Mouse (Mus musculus): Measurements from ENCODE around the gene Car14. TPM values are rescaled to one million over a fixed set of nuclear protein-coding genes. Genes with fewer than 3 reads are reported as not detected.
A peak's percentile ranks its signal among the peaks of the same experiment; 100 is the strongest.

The Car14 gene
- polyA plus RNA-seq, 1 experiment from 2014 or later, result 2.4 TPM

DNA sequence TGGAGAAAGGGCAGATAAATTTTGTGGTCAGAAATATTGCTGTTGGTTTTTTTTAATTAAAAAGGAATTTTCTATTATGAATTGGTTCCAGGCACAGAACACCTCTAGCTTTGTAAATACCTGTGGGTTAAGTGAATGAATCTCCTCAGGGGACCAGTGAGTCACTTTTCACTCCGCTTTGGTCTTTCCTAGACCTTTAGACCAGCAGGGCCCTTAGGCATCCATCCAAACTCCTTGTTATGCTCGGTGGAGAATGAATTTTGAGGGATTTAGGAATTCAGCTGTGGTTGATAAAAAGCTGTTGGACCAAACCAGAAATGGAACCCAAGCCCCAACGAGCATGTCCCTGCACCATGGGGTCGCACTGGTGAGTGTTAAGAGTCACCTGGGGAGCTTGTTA, 3.1 kb upstream of the Car14 start:
- Histone ChIP-seq H3K27me3 (ENCODE audit: control insufficient read depth, insufficient read depth, low read length) (no peaks in the 10 kb centered on the region), H3K27ac (ENCODE audit: low read length) (no peak overlapping the region), H3K4me1 (ENCODE audit: control insufficient read depth, insufficient read depth, low read length) (peaks cover 17% of the 10 kb centered on the region), H3K9me3 (replicated peaks; ENCODE audit: control insufficient read depth, low read length) (no peaks in the 10 kb centered on the region), H3K9ac (ENCODE audit: low read length) (no peak overlapping the region), H3K4me2 (ENCODE audit: low read depth, low read length) (no peak overlapping the region), H3K4me3 (replicated peaks; ENCODE audit: low read length) (no peak overlapping the region), H3K36me3 (ENCODE audit: control insufficient read depth, insufficient read depth, low read length) (no peaks in the 10 kb centered on the region)
- no peak for ATAC-seq (ENCODE audit: insufficient read depth, low FRiP score)
- WGBS, result 43% methylated on average over 4 of the region's 4 CpGs

DNA sequence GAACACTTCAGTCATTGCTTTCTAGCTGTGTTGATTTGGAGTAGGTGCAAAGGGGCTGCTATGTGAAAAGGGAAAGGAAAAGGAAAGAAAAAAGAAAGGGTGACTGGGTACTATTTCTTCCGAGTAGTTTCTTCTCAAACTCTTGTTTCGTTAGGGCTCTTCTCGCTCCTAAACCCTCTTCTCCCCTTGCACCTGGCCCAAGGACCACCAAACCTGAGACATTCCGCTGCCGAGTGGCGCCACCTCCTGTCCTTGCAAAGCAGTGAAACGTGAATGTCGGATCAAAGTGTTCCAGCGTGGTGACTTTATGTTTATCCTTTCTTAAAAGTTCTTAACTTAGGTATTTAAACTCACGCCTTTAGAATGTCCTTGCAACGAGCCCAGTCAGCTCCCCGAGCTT, 2.4 kb upstream of the Car14 start:
- Histone ChIP-seq H3K4me1 (ENCODE audit: control insufficient read depth, insufficient read depth, low read length) (peaks cover 17% of the 10 kb centered on the region), H3K9me3 (replicated peaks; ENCODE audit: control insufficient read depth, low read length) (no peaks in the 10 kb centered on the region), H3K36me3 (ENCODE audit: control insufficient read depth, insufficient read depth, low read length) (no peaks in the 10 kb centered on the region), H3K4me2 (ENCODE audit: low read depth, low read length) (peak overlapping the region; percentile 61), H3K9ac (ENCODE audit: low read length) (no peak overlapping the region), H3K27me3 (ENCODE audit: control insufficient read depth, insufficient read depth, low read length) (no peaks in the 10 kb centered on the region), H3K4me3 (replicated peaks; ENCODE audit: low read length) (peak overlapping the region; percentile 24), H3K27ac (ENCODE audit: low read length) (no peak overlapping the region)
- WGBS, result under 1% methylated on average over 12 of the region's 12 CpGs
- no peak for ATAC-seq (ENCODE audit: insufficient read depth, low FRiP score)

DNA sequence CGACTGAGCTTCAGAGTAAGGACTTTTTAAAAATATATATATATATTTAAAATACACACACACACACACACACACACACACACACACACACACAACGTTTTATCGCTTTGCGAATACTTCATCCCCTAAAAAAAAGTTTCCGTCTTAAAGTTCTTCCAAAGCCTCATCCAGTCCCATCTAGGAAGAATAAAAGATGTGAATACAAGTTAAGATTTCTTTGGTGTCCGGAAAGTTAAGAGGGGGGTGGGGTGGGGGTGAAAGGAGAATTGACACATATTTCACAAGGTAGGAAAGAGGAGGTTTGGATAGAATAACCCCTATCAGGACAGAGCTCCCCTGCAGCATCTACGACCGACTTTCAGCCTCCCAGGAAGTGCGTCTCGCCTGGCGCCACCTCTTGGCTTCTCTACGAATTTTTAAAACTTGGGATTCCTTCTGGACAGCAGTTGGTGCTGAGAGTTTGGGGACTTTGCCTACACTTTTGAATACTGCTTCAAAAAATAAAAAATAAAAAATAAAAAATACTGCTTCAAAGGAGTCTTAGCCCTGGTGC, 1.5 kb upstream of the Car14 start:
- Histone ChIP-seq H3K4me3 (replicated peaks; ENCODE audit: low read length) (peak overlapping the region; percentile 39), H3K4me1 (ENCODE audit: control insufficient read depth, insufficient read depth, low read length) (peaks cover 17% of the 10 kb centered on the region), H3K9ac (ENCODE audit: low read length) (no peak overlapping the region), H3K9me3 (replicated peaks; ENCODE audit: control insufficient read depth, low read length) (no peaks in the 10 kb centered on the region), H3K27me3 (ENCODE audit: control insufficient read depth, insufficient read depth, low read length) (no peaks in the 10 kb centered on the region), H3K4me2 (ENCODE audit: low read depth, low read length) (peak overlapping the region; percentile 61), H3K36me3 (ENCODE audit: control insufficient read depth, insufficient read depth, low read length) (no peaks in the 10 kb centered on the region), H3K27ac (ENCODE audit: low read length) (no peak overlapping the region)
- ATAC-seq (ENCODE audit: insufficient read depth, low FRiP score), result 0 out of 2 replicates have a peak, but pooled peaks have one; percentile 35
- WGBS, result 1% methylated on average over 12 of the region's 12 CpGs

DNA sequence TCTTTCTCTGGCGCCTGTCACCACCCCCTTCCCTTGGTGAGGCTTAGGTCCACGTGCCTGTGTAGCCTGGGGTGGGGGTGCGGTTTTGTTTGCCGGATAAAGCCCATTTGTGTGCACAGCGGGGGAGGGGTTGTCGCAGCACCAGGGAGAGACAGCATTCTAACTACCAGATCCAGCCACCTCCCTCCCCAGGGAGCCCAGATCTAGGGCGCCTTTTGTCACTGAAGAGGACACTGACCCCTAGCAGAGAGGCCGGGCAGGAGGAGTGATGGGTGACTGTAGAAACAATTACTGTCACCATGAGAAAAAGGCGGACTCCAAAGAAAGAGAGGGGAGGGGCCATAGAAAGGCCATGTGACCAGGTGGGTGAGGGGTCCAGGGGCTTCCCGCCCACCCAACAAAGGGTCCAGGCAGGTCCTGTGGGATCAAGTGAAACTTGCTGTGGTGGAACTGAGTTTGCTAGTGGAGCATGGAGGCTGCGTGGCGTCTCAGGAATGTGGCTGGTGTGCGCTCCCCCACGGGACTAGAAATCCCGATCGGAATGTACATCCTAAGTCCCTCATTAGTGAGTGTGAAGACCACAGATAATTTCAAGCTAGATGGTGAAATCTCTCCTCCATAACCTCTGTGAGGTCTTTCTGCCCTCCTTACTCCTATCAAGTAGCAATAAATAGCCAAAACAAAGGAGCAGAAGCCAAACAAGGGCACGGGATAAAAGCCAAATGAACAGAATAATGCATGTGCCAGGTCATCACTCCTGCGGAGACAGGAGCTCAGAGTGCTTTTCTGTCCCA, 852 bp upstream of the Car14 start:
- 1% methylated on average over 18 of the region's 18 CpGs for WGBS
- no peaks in the 10 kb centered on the region for H3K9me3 ChIP-seq (replicated peaks; ENCODE audit: control insufficient read depth, low read length)
- H3K4me2 ChIP-seq (ENCODE audit: low read depth, low read length), result peak overlapping the region; percentile 61
- peak overlapping the region; percentile 39 for H3K4me3 ChIP-seq (replicated peaks; ENCODE audit: low read length)
- H3K27ac ChIP-seq (ENCODE audit: low read length), result no peak overlapping the region
- no peak; the same call in 1 of the 2 replicates for ATAC-seq (ENCODE audit: insufficient read depth, low FRiP score)
- H3K4me1 ChIP-seq (ENCODE audit: control insufficient read depth, insufficient read depth, low read length), result peaks cover 17% of the 10 kb centered on the region
- no peaks in the 10 kb centered on the region for H3K27me3 ChIP-seq (ENCODE audit: control insufficient read depth, insufficient read depth, low read length)
- peak overlapping the region; percentile 50 for H3K9ac ChIP-seq (ENCODE audit: low read length)
- H3K36me3 ChIP-seq (ENCODE audit: control insufficient read depth, insufficient read depth, low read length), result no peaks in the 10 kb centered on the region

DNA sequence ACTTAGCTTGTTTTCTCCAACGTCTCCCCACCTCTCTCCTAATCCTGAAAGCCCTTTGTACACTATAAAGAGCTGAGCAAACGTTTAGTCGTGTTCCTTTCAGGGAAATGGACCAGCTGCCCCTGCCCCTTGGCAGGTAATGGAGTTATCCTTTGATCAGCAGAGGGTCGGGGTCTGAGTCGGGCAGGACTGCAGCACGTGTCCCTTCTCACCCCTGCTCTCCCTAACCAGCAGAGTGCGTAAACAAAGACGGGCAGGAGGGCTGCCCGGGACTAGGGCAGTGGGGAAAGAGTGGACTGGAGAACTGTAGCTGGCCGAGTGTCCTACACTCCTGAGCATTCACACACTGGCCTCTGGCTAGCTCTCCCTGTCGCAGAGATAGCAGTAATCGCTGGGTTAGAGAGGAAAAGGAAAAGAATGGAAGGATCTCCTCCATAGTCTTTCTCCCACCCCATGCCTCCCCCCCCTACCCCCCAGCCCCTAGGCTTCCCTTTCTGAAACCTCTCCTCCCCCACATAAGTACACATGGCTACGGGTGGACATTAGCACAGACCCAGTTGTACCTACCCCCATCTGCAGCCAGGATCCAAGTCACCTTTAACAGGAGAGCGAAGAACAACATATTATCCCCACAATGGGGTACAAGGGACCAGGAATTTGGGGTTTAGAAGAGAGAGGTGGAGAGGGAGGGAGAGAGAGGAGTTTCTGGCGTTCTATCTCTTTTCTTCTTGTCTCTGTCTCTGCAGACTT, 563 bp downstream of the Car14 start:
- 0 out of 2 replicates have a peak, but pooled peaks have one; percentile 23 for ATAC-seq (ENCODE audit: insufficient read depth, low FRiP score)
- Histone ChIP-seq H3K27ac (ENCODE audit: low read length) (no peak overlapping the region), H3K36me3 (ENCODE audit: control insufficient read depth, insufficient read depth, low read length) (no peaks in the 10 kb centered on the region), H3K27me3 (ENCODE audit: control insufficient read depth, insufficient read depth, low read length) (no peaks in the 10 kb centered on the region), H3K9ac (ENCODE audit: low read length) (0 out of 2 replicates have a peak overlapping the region, but pooled peaks have one; percentile 41), H3K4me2 (ENCODE audit: low read depth, low read length) (peak overlapping the region; percentile 61), H3K4me1 (ENCODE audit: control insufficient read depth, insufficient read depth, low read length) (peaks cover 17% of the 10 kb centered on the region), H3K4me3 (replicated peaks; ENCODE audit: low read length) (no peak overlapping the region; the same call in 1 of the 2 replicates), H3K9me3 (replicated peaks; ENCODE audit: control insufficient read depth, low read length) (no peaks in the 10 kb centered on the region)
- 6% methylated on average over 15 of the region's 15 CpGs for WGBS

DNA sequence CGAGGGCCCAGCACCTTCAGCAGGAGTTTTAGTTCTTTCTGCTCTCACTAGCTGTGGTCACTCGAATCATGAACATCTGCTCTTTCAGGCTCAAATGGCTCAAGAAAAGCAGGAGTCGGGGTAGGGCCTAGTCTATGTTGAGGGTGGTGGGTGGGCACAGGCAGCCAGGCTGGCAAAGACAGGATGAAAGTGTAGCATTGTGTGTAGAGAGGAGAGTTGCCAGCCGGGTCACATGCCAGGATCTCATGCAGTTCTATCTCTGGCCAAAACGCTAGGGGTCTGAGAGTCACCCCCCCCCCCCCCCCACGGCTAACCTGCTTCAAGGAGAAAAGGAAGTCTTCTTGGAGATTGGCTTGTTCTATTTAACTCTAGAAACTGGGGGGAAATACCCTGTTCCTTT, 1.8 kb downstream of the Car14 start:
- Histone ChIP-seq H3K27me3 (ENCODE audit: control insufficient read depth, insufficient read depth, low read length) (no peaks in the 10 kb centered on the region), H3K9me3 (replicated peaks; ENCODE audit: control insufficient read depth, low read length) (no peaks in the 10 kb centered on the region), H3K9ac (ENCODE audit: low read length) (no peak overlapping the region), H3K4me1 (ENCODE audit: control insufficient read depth, insufficient read depth, low read length) (peaks cover 17% of the 10 kb centered on the region), H3K36me3 (ENCODE audit: control insufficient read depth, insufficient read depth, low read length) (no peaks in the 10 kb centered on the region), H3K4me2 (ENCODE audit: low read depth, low read length) (no peak overlapping the region), H3K4me3 (replicated peaks; ENCODE audit: low read length) (no peak overlapping the region), H3K27ac (ENCODE audit: low read length) (no peak overlapping the region)
- 34% methylated on average over 6 of the region's 6 CpGs for WGBS
- no peak for ATAC-seq (ENCODE audit: insufficient read depth, low FRiP score)

DNA sequence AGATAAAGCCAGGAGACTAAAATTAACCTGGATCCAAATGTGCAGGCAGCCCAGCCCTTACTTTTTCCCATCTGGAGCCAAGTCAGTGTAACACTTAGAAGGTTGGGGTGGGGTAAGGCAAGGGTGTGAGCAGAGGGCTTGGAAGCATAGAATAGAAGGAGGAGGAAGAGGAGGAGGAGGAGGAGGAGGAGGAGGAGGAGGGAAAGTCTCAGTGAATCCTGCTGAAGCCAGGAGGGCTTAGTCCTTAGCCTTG, 2.2 kb downstream of the Car14 start:
- Histone ChIP-seq H3K9me3 (replicated peaks; ENCODE audit: control insufficient read depth, low read length) (no peaks in the 10 kb centered on the region), H3K36me3 (ENCODE audit: control insufficient read depth, insufficient read depth, low read length) (no peaks in the 10 kb centered on the region), H3K27me3 (ENCODE audit: control insufficient read depth, insufficient read depth, low read length) (no peaks in the 10 kb centered on the region), H3K4me3 (replicated peaks; ENCODE audit: low read length) (no peak overlapping the region), H3K9ac (ENCODE audit: low read length) (no peak overlapping the region), H3K4me2 (ENCODE audit: low read depth, low read length) (no peak overlapping the region), H3K4me1 (ENCODE audit: control insufficient read depth, insufficient read depth, low read length) (peaks cover 17% of the 10 kb centered on the region), H3K27ac (ENCODE audit: low read length) (no peak overlapping the region)
- no peak for ATAC-seq (ENCODE audit: insufficient read depth, low FRiP score)

DNA sequence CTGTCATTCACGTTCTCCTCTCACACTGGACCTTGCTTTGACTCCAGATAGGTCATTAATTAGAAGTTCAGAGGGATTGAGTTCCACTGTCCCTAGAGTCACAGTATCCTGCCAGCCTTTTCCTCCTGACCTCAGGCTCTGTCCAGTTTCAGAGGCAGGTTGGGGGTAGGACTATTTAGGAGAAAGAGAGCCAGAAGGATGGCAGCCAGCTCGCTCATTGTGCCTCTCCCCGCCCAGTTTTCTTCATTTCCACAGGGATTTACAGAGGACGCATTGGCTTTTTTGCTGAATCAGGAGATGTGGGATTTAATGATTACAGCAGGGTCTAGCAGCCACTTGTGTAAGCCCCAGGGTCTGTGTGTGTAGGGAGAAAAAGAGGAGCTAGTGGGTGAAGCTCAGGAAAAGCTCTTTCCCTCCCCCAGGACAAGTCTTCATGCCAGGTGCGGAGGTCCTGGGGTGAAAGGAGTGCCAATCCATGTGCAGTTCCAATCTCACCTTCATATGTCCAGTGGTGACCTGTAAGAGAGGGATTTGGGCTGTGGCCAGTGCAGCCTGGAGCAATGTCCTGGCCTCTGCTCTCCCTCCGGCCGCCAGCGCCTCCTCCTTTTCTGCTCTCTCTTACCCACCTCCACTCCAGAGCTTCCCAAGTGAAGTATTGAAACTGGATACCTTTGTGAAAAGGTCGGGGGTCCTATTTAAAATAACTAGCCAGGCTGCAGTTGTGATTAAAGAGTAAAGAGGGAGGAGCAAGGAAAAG, 2.7 kb downstream of the Car14 start:
- H3K27ac ChIP-seq (ENCODE audit: low read length), result no peak overlapping the region
- no peaks in the 10 kb centered on the region for H3K27me3 ChIP-seq (ENCODE audit: control insufficient read depth, insufficient read depth, low read length)
- H3K4me3 ChIP-seq (replicated peaks; ENCODE audit: low read length), result no peak overlapping the region
- H3K4me1 ChIP-seq (ENCODE audit: control insufficient read depth, insufficient read depth, low read length), result peaks cover 14% of the 10 kb centered on the region
- H3K9ac ChIP-seq (ENCODE audit: low read length), result no peak overlapping the region
- H3K36me3 ChIP-seq (ENCODE audit: control insufficient read depth, insufficient read depth, low read length), result no peaks in the 10 kb centered on the region
- no peak overlapping the region for H3K4me2 ChIP-seq (ENCODE audit: low read depth, low read length)
- 53% methylated on average over 9 of the region's 9 CpGs for WGBS
- no peak for ATAC-seq (ENCODE audit: insufficient read depth, low FRiP score)
- no peaks in the 10 kb centered on the region for H3K9me3 ChIP-seq (replicated peaks; ENCODE audit: control insufficient read depth, low read length)

Measured in stomach, embryonic 16.5 days (tissue).